Mouse (Mus musculus): Measurements from ENCODE around the gene Sbp.
A peak's percentile ranks its signal among the peaks of the same experiment; 100 is the strongest.
"Not testable (repeated sequence)": the region's sequence is repeated elsewhere in the genome, so short reads cannot be mapped to it uniquely, and the experiment has no call there.

The Sbp gene

GRCm38 (mm10) chr17:23941372-23941771, at the start of gene Sbp:
Sbp (plus strand) TSS chr17:23941672.
- DNase-seq (ENCODE audit: low spot score in 2 of 2): no peak

DNA sequence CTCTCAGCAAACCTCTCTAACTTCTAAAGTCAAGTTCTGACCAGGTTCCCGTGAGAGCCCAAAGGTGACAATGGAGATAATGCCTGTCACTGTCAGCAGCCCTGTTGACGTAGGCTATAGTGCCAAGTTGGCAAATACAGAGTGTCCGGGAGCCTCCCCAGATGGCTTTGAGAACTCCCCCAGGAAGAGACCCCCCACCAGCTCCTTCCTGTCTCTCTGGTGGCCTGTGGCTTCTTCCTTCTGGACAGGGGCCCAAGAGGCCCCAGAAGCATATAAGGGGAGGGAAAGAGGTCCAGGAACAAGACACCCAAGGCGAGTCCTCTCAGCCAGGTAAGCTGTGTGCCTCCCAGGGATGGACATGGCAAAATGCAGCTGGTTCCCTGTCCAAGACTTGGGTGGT, 24.3 kb upstream of the Sbp start, which contains the start of gene Dcpp3:
Gene Dcpp3, plus strand, starts transcription at position 301 of the 400 bp plus-strand sequence.
- not testable (repeated sequence) for DNase-seq (ENCODE audit: low spot score in 2 of 2)

- peak; percentile 68 to 73 for DNase-seq (ENCODE audit: low spot score in 2 of 2)
Measured at GRCm38 (mm10) chr17:23924531-23925007, 16.9 kb upstream of the Sbp start.

DNA sequence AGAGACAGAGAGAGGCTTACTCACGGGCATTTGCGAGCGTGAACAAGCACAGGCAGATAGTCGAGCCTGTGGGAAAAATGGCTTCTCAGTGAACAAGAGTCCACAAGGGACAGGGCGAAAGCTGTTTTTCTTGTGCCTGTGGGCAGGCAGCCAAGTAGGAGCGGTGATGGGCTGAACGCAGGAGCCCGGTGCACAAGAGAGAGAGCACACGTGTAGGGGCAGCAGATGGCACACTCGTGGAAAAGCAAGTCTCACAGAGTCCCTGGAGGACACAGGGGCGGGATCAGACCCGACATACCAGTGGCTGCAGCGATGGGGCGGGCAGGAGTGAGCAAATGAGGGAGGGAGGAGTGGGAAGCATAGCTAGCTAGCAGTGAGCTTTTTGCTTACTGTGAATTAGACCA, 16.4 kb upstream of the Sbp start:
- DNase-seq (ENCODE audit: low spot score in 2 of 2): peak in 1 of 2 experiments; percentile 11

DNA sequence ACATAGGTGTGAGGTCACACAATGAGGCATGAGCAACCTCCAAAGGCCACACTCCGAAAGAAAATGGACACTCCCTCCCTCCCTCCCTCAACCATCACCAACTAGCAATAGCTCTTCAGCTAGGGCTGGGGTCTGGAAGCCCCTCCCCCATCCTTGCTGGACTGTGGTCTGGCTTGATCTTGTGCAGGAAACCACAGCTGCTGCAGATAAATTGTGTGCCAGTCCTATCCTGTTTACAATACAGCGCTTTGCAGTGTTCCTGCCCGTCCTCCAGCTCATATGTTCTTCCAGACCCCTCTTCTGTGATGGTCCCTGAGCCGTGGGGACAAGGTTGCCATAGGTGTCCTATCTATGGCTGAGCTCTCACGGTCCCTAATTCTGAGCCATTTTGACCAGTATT, 10.3 kb upstream of the Sbp start:
- DNase-seq (ENCODE audit: low spot score in 2 of 2): no peak

DNA sequence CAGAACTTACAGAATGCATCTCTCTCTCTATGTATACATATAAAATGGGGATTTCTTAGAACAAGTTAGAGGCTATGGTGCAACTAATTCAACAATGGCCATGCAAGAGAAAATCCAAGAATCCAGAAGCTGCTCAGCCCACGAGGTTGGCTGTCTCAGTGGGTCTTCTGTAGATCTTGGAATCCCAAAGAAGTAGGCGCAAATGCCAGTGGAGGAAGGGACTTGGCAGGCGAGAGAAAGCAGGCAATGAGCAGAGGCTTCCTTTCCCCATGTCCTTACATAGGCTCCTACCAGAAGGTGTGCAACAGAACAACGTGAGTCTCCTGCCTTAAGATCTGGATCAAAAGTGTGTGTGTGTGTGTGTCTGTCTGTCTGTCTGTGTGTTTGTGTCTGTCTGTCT, 6.0 kb downstream of the Sbp start:
- not testable (repeated sequence) for DNase-seq (ENCODE audit: low spot score in 2 of 2)

GRCm38 (mm10) chr17:23949068-23949467, 7.6 kb downstream of the Sbp start:
- no peak for DNase-seq (ENCODE audit: low spot score in 2 of 2)

DNA sequence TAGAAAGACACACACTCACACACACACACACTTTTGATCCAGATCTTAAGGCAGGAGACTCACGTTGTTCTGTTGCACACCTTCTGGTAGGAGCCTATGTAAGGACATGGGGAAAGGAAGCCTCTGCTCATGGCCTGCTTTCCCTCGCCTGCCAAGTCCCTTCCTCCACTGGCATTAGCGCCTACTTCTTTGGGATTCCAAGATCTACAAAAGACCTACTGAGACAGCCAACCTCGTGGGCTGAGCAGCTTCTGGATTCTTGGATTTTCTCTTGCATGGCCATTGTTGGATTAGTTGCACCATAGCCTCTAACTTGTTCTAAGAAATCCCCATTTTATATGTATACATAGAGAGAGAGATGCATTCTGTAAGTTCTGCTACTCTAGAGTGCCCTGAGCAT, 9.4 kb downstream of the Sbp start:
- not testable (repeated sequence) for DNase-seq (ENCODE audit: low spot score in 2 of 2)

- no peak for DNase-seq (ENCODE audit: low spot score in 2 of 2)
Measured at GRCm38 (mm10) chr17:23955174-23955573, 13.7 kb downstream of the Sbp start, which contains the start of gene Sbpl. Sbpl (minus strand) TSS chr17:23955274.

- DNase-seq (ENCODE audit: low spot score in 2 of 2): peak; percentile 40 to 73
Measured at GRCm38 (mm10) chr17:23960084-23960738, 18.7 kb downstream of the Sbp start.

DNA sequence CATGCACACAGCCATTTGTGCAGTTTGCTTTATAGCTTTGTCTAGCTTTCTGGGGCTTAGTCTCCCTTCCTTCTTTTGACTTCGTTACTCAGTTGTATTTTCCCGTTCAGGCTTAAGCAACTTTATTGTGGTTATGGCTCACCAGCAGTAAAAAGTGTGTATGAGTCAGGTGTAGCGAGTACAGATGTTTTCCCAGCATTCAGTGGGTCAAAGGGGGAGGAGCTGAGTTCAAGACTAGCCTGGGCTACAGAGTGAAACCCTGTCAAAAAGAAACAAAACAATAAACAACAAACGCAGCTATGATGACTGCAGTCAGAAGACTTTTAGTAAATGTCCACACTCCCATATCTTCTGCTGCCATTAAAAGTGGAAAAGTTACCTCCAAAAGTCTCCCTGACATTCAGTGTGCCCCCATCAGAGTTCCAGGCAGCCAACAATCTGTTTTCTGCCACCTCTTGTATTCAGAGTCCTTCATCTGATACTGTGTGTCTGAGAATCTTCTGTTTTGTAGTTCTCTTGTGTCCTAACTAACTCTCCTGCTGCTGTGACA, 20.2 kb downstream of the Sbp start:
- DNase-seq (ENCODE audit: low spot score in 2 of 2): no peak

- no peak for DNase-seq (ENCODE audit: low spot score in 2 of 2)
Measured at GRCm38 (mm10) chr17:23965805-23966425, 24.4 kb downstream of the Sbp start.

DNA sequence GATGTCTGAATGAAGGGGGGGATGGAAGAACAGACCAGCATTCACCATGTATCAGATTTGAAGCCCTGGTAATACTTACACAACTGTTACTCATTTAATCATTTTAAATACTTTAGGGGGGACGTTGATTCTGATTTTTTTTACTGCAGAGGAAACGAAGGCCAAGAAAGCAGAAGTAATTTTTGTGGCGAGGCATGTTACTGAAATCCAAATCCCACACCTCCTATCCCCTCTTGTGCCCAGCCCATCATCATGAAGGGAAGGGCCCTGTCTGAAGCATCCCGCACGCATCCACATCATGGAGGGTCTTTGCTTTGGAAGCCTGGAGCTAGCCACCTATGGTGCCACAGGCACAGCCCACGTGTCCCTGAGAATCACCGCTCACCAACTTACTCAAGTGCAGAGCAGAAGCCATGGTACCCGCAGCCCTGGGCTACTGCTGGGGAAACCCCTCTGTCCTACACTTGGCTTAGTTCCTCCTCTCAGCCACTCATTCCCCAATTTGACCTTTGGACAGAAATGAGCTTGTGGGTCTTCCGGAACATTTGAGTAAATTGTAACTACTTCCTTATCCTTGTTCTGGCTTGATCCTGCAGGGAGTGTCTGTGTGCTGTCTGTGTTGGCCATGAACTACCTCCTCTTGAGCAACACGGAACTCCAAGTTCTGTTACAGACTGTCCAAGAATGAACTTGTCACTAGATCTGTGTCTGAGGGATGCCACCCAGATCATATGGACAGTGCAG, 25.4 kb downstream of the Sbp start:
- no peak for DNase-seq (ENCODE audit: low spot score in 2 of 2)

GRCm38 (mm10) chr17:23968780-23969179, 27.3 kb downstream of the Sbp start:
- DNase-seq (ENCODE audit: low spot score in 2 of 2): peak in 1 of 2 experiments; percentile 39

DNA sequence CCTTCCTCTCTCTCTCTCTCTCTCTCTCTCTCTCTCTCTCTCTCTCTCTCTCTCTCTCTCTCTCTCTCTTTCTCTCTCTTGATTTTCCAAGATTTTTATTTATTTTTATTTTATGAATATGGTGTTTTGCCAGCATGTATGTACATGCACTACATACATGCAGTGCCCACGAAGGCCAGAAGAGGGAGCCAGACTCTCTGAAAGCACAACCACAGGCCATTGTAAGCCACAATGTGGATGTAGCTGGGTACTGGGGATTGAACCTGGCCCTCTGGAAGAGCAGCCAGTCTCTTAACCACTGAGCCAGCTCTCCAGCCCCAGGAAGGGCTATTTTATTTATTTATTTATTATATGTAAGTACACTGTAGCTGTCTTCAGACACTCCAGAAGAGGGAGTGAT, 27.8 kb downstream of the Sbp start:
- DNase-seq (ENCODE audit: low spot score in 2 of 2): peak; percentile 46 to 78

DNA sequence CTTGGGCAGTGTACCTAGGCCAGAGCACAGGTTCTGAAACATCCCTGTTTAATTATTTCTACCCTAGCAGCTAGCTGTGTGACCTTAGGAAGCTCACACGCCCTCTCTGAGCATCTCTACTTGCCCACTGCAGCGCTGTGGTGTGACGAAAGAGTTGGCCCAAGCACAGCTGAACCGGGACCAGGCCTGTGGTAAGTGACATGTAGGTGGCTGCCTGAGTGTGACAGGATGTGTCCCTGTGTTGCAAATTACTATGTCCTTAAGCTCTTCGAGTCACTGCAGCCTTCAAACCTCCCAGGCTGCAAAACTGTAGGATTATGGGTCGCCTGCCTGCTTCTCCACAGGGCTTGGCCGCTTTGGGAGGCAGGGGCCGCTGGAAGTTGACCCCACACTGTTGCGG, 29.8 kb downstream of the Sbp start:
- DNase-seq (ENCODE audit: low spot score in 2 of 2): no peak

DNA sequence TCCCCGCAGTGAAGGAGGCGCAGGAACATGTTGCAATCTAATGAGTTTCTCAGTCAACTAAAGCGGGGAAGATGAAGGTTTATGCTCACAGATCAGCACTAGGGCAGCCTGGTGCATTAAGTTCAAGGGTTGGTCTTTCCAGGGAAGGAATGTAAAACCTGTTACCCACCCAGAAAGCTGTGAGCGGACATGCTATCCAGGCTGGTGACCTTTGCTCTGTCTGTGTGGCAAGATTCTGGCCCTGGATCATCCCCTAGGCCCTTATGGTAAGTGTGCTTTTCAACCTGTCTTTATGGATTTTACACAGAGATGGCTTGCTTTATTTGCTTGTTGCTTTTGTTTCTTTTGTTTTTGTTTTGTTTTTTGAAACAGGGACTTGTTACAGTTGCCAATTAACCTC, 35.2 kb downstream of the Sbp start:
- DNase-seq (ENCODE audit: low spot score in 2 of 2): no peak

DNA sequence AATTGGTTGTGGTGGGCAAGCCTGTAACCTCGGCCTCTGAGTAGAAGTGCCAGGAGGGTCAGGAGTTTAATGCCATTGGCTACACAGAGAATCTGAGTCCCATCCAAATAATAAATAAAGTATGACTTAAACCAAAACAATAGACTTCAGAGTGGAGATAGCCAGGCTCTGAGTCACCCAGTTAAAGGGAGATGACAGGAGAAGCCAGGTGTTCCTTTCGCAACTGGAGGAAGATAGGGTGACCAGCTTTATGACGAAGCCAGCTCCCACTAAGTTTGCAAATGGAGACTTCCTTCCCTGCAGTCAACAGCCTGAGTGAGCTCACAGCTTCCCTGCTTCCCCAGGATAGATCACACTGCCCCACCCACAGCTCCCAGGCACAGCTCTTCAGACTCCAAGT, 38.0 kb downstream of the Sbp start:
- DNase-seq (ENCODE audit: low spot score in 2 of 2): no peak

GRCm38 (mm10) chr17:23980297-23980909, 38.9 kb downstream of the Sbp start, which contains the start of gene Prss30:
Prss30 (minus strand) TSS chr17:23980566.
- DNase-seq (ENCODE audit: low spot score in 2 of 2): no peak

DNA sequence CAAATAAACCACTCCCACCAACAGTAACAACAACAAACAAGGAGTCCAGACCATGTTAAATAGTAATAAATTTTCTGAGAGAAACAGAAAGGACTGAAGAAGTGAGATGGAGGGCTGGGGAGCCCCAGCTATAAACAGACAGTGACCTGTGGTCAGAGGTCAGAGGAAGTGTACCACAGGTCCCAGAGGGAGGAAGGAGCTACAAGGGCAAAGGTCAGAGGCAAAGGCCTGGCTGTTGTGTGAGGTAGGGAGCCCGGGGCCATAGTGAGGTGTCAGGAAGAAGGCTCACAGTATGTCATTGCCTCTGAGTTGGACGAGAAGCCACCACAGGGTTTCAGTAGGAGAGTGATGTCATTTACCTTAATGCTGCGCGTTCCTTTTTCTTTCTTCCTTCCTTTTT, 41.4 kb downstream of the Sbp start:
- no peak for DNase-seq (ENCODE audit: low spot score in 2 of 2)

GRCm38 (mm10) chr17:23984989-23985388, 43.5 kb downstream of the Sbp start:
- DNase-seq (ENCODE audit: low spot score in 2 of 2): no peak

DNA sequence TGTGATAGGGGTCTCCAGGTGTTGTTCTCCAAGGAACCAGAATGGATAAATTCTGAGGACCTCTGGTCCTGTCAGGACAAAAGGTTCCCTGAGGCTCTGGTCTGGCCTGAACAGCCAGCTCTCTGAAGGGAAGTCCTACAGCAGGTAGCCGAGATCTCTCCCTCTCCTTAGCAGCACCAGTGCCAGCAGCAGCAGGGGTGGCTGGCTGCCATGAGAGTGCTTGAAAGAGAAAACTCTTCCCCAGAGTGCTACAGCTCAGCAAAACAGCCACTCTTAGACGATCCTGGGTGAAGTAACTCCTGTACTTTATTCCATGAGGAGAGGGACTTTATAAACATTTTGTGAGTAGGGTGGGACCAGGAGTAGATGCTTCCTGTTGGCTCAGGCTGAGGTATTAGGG, 48.3 kb downstream of the Sbp start:
- no peak for DNase-seq (ENCODE audit: low spot score in 2 of 2)

Measured in thymus, postnatal 10 days (tissue).